Mouse (Mus musculus): ENCODE results near the gene Cpne2. TPM values are rescaled to one million over a fixed set of nuclear protein-coding genes. Genes with fewer than 3 reads are reported as not detected.

Gene Cpne2
- total RNA-seq, 1 experiment from 2014 or later = 108 TPM

- peak in 1 of 2 experiments; percentile 29; a peak in 1 of 4 replicates for ATAC-seq (replicated peaks in 1 of 2; ENCODE audit: insufficient read depth in 1 of 2, low FRiP score in 2 of 2, low TSS enrichment in 1 of 2, low read depth in 1 of 2, poor library complexity in 2 of 2, severe bottlenecking in 2 of 2)
Observed at GRCm38 (mm10) chr8:94530643-94531042, 2.1 kb upstream of the Cpne2 start.

- ATAC-seq (replicated peaks in 1 of 2; ENCODE audit: insufficient read depth in 1 of 2, low FRiP score in 2 of 2, low TSS enrichment in 1 of 2, low read depth in 1 of 2, poor library complexity in 2 of 2, severe bottlenecking in 2 of 2) = no peak
Observed at GRCm38 (mm10) chr8:94532000-94532399, 790 bp upstream of the Cpne2 start.

- no peak for ATAC-seq (replicated peaks in 1 of 2; ENCODE audit: insufficient read depth in 1 of 2, low FRiP score in 2 of 2, low TSS enrichment in 1 of 2, low read depth in 1 of 2, poor library complexity in 2 of 2, severe bottlenecking in 2 of 2)
Observed at GRCm38 (mm10) chr8:94532525-94532872, 291 bp upstream of the Cpne2 start.

- ATAC-seq (replicated peaks in 1 of 2; ENCODE audit: insufficient read depth in 1 of 2, low FRiP score in 2 of 2, low TSS enrichment in 1 of 2, low read depth in 1 of 2, poor library complexity in 2 of 2, severe bottlenecking in 2 of 2) = no peak
Observed at GRCm38 (mm10) chr8:94534612-94535011, 1.8 kb downstream of the Cpne2 start.

GRCm38 (mm10) chr8:94535631-94536030 is 2.8 kb downstream of the Cpne2 start:
- no peak for ATAC-seq (replicated peaks in 1 of 2; ENCODE audit: insufficient read depth in 1 of 2, low FRiP score in 2 of 2, low TSS enrichment in 1 of 2, low read depth in 1 of 2, poor library complexity in 2 of 2, severe bottlenecking in 2 of 2)

GRCm38 (mm10) chr8:94537456-94537855 is 4.7 kb downstream of the Cpne2 start:
- ATAC-seq (replicated peaks in 1 of 2; ENCODE audit: insufficient read depth in 1 of 2, low FRiP score in 2 of 2, low TSS enrichment in 1 of 2, low read depth in 1 of 2, poor library complexity in 2 of 2, severe bottlenecking in 2 of 2) = no peak

- ATAC-seq (replicated peaks in 1 of 2; ENCODE audit: insufficient read depth in 1 of 2, low FRiP score in 2 of 2, low TSS enrichment in 1 of 2, low read depth in 1 of 2, poor library complexity in 2 of 2, severe bottlenecking in 2 of 2) = no peak
Observed at GRCm38 (mm10) chr8:94540025-94540424, 7.2 kb downstream of the Cpne2 start.

- peak; percentile 77 to 84 for ATAC-seq (replicated peaks in 1 of 2; ENCODE audit: insufficient read depth in 1 of 2, low FRiP score in 2 of 2, low TSS enrichment in 1 of 2, low read depth in 1 of 2, poor library complexity in 2 of 2, severe bottlenecking in 2 of 2)
Observed at GRCm38 (mm10) chr8:94540889-94541795, 8.4 kb downstream of the Cpne2 start.

- ATAC-seq (replicated peaks in 1 of 2; ENCODE audit: insufficient read depth in 1 of 2, low FRiP score in 2 of 2, low TSS enrichment in 1 of 2, low read depth in 1 of 2, poor library complexity in 2 of 2, severe bottlenecking in 2 of 2) = peak in 1 of 2 experiments; percentile 18; a peak in 1 of 4 replicates
Observed at GRCm38 (mm10) chr8:94543981-94544380, 11.2 kb downstream of the Cpne2 start.

GRCm38 (mm10) chr8:94549041-94549440 is 16.3 kb downstream of the Cpne2 start:
- ATAC-seq (replicated peaks in 1 of 2; ENCODE audit: insufficient read depth in 1 of 2, low FRiP score in 2 of 2, low TSS enrichment in 1 of 2, low read depth in 1 of 2, poor library complexity in 2 of 2, severe bottlenecking in 2 of 2) = no peak

GRCm38 (mm10) chr8:94549482-94549881 is 16.7 kb downstream of the Cpne2 start:
- peak; percentile 52 to 61; a peak in 2 of 4 replicates for ATAC-seq (replicated peaks in 1 of 2; ENCODE audit: insufficient read depth in 1 of 2, low FRiP score in 2 of 2, low TSS enrichment in 1 of 2, low read depth in 1 of 2, poor library complexity in 2 of 2, severe bottlenecking in 2 of 2)

- no peak for ATAC-seq (replicated peaks in 1 of 2; ENCODE audit: insufficient read depth in 1 of 2, low FRiP score in 2 of 2, low TSS enrichment in 1 of 2, low read depth in 1 of 2, poor library complexity in 2 of 2, severe bottlenecking in 2 of 2)
Observed at GRCm38 (mm10) chr8:94549998-94550397, 17.2 kb downstream of the Cpne2 start.

- ATAC-seq (replicated peaks in 1 of 2; ENCODE audit: insufficient read depth in 1 of 2, low FRiP score in 2 of 2, low TSS enrichment in 1 of 2, low read depth in 1 of 2, poor library complexity in 2 of 2, severe bottlenecking in 2 of 2) = no peak
Observed at GRCm38 (mm10) chr8:94551471-94552422, 19.0 kb downstream of the Cpne2 start.

GRCm38 (mm10) chr8:94552696-94553095 is 19.9 kb downstream of the Cpne2 start:
- no peak for ATAC-seq (replicated peaks in 1 of 2; ENCODE audit: insufficient read depth in 1 of 2, low FRiP score in 2 of 2, low TSS enrichment in 1 of 2, low read depth in 1 of 2, poor library complexity in 2 of 2, severe bottlenecking in 2 of 2)

GRCm38 (mm10) chr8:94557281-94557680 is 24.5 kb downstream of the Cpne2 start:
- no peak for ATAC-seq (replicated peaks in 1 of 2; ENCODE audit: insufficient read depth in 1 of 2, low FRiP score in 2 of 2, low TSS enrichment in 1 of 2, low read depth in 1 of 2, poor library complexity in 2 of 2, severe bottlenecking in 2 of 2)

GRCm38 (mm10) chr8:94561256-94561655 is 28.5 kb downstream of the Cpne2 start:
- ATAC-seq (replicated peaks in 1 of 2; ENCODE audit: insufficient read depth in 1 of 2, low FRiP score in 2 of 2, low TSS enrichment in 1 of 2, low read depth in 1 of 2, poor library complexity in 2 of 2, severe bottlenecking in 2 of 2) = no peak

- ATAC-seq (replicated peaks in 1 of 2; ENCODE audit: insufficient read depth in 1 of 2, low FRiP score in 2 of 2, low TSS enrichment in 1 of 2, low read depth in 1 of 2, poor library complexity in 2 of 2, severe bottlenecking in 2 of 2) = no peak
Observed at GRCm38 (mm10) chr8:94564421-94564820, 31.6 kb downstream of the Cpne2 start.

- no peak for ATAC-seq (replicated peaks in 1 of 2; ENCODE audit: insufficient read depth in 1 of 2, low FRiP score in 2 of 2, low TSS enrichment in 1 of 2, low read depth in 1 of 2, poor library complexity in 2 of 2, severe bottlenecking in 2 of 2)
Observed at GRCm38 (mm10) chr8:94566033-94566432, 33.2 kb downstream of the Cpne2 start.
